Mouse (Mus musculus) adrenal gland (tissue): ENCODE results near the gene Gm28635.
"Not testable (repeated sequence)": the region's sequence is repeated elsewhere in the genome, so short reads cannot be mapped to it uniquely, and the experiment has no call there.

Experiments
- intact Hi-C: fragments of 180-260 bp; cut with DNase I; formaldehyde crosslinking; loops from one replicate; pipeline ENCODE4 v1.15.1; 2025

The Gm28635 gene

GRCm38 (mm10) chr2:84690050-84690449 lies 12.2 kb upstream of the Gm28635 start:
- intact Hi-C loops: no loop called here

- intact Hi-C loops: no loop called here
Measured at GRCm38 (mm10) chr2:84688080-84688844, 10.4 kb upstream of the Gm28635 start.

- intact Hi-C loops: no loop called here
Measured at GRCm38 (mm10) chr2:84682605-84683183, 4.9 kb upstream of the Gm28635 start.

- intact Hi-C loops: loop anchor here (5.0 kb wide), 1 partner anchor 33 kb away; no protein-coding TSS in a partner anchor
Measured at GRCm38 (mm10) chr2:84679016-84679415, 1.2 kb upstream of the Gm28635 start, which contains the start of gene Tmx2. Tmx2 (minus strand) TSS chr2:84679140.

- intact Hi-C loops: loop anchor here (5.0 kb wide), 1 partner anchor 35 kb away; no protein-coding TSS in a partner anchor
Measured at GRCm38 (mm10) chr2:84677270-84677967, 422 bp downstream of the Gm28635 start.

GRCm38 (mm10) chr2:84671535-84671934 lies 6.3 kb downstream of the Gm28635 start:
- intact Hi-C loops: not testable (repeated sequence)

- intact Hi-C loops: no loop called here
Measured at GRCm38 (mm10) chr2:84670569-84670933, 7.3 kb downstream of the Gm28635 start, which contains the start of gene Selenoh. Selenoh (minus strand) TSS chr2:84670770.

- intact Hi-C loops: no loop called here
Measured at GRCm38 (mm10) chr2:84669828-84670568, 7.8 kb downstream of the Gm28635 start.

- intact Hi-C loops: no loop called here
Measured at GRCm38 (mm10) chr2:84666081-84666480, 11.8 kb downstream of the Gm28635 start.

- intact Hi-C loops: no loop called here
Measured at GRCm38 (mm10) chr2:84662866-84663265, 15.0 kb downstream of the Gm28635 start.

GRCm38 (mm10) chr2:84660253-84660652 lies 17.6 kb downstream of the Gm28635 start:
- intact Hi-C loops: loop anchor here (2.0 kb wide), 1 partner anchor 205 kb away; no protein-coding TSS in a partner anchor

GRCm38 (mm10) chr2:84658806-84659205 lies 19.0 kb downstream of the Gm28635 start, which contains the start of gene Btbd18:
Btbd18 (plus strand) TSS chr2:84659079.
- intact Hi-C loops: no loop called here

GRCm38 (mm10) chr2:84655864-84656263 lies 22.0 kb downstream of the Gm28635 start:
- intact Hi-C loops: no loop called here

- intact Hi-C loops: no loop called here
Measured at GRCm38 (mm10) chr2:84653354-84653753, 24.5 kb downstream of the Gm28635 start.

- intact Hi-C loops: no loop called here
Measured at GRCm38 (mm10) chr2:84650464-84651195, 27.2 kb downstream of the Gm28635 start, which contains the start of gene Ctnnd1. Ctnnd1 (minus strand) TSS chr2:84650765.

- intact Hi-C loops: loop anchor here (2.0 kb wide), 1 partner anchor 31 kb away; no protein-coding TSS in a partner anchor
Measured at GRCm38 (mm10) chr2:84649674-84650073, 28.2 kb downstream of the Gm28635 start.

GRCm38 (mm10) chr2:84648369-84648768 lies 29.5 kb downstream of the Gm28635 start:
- intact Hi-C loops: loop anchor here (2.0 kb wide), 1 partner anchor 30 kb away; no protein-coding TSS in a partner anchor

GRCm38 (mm10) chr2:84647051-84647568 lies 30.7 kb downstream of the Gm28635 start:
- intact Hi-C loops: no loop called here

GRCm38 (mm10) chr2:84646138-84646537 lies 31.7 kb downstream of the Gm28635 start:
- intact Hi-C loops: no loop called here

GRCm38 (mm10) chr2:84640833-84641232 lies 37.0 kb downstream of the Gm28635 start:
- intact Hi-C loops: no loop called here
